Mouse (Mus musculus): ENCODE data around the gene Mrpl49.

- TF ChIP-seq CTCF (IDR thresholded peaks at IDR 0.05; ENCODE audit: low read depth, low read length) (no peak), POLR2A (IDR thresholded peaks at IDR 0.05; ENCODE audit: borderline replicate concordance, low read depth, low read length) (no peak)
Measured at GRCm38 (mm10) chr19:6016532-6016931, 41.1 kb downstream of the Mrpl49 start.

All from bone marrow macrophage, adult 2 months (primary cell).